Mouse (Mus musculus) G1E (cell line): ENCODE data around the gene Gm10134. TPM values are rescaled to one million over a fixed set of nuclear protein-coding genes. Genes with fewer than 3 reads are reported as not detected.

ENCODE experiments used
- ATAC-seq: 2 replicates; pipeline ENCODE4 v1.8.0; 2016; ENCODE audit warnings: mild to moderate bottlenecking; ENCODE audit not compliant: insufficient number of reproducible peaks, poor library complexity, low FRiP score, severe bottlenecking; ENCODE audit errors: extremely low read depth
- DNase-seq: peaks from one replicate; pipeline ENCODE4 v3.0.0; 2012; ENCODE audit warnings: low spot score
- H3K27me3 ChIP-seq: 2 replicates; pipeline ENCODE4 v1.6.1; 2012; ENCODE audit warnings: mild to moderate bottlenecking, low read length, inconsistent platforms; ENCODE audit not compliant: insufficient read depth
- H3K36me3 ChIP-seq: replicated peaks from 2 replicates; pipeline ENCODE3; 2012; ENCODE audit warnings: mild to moderate bottlenecking, inconsistent platforms
- H3K4me1 ChIP-seq: 2 replicates; pipeline ENCODE4 v1.6.1; 2012; ENCODE audit warnings: low read depth, low read length, inconsistent platforms, mixed read lengths; ENCODE audit not compliant: insufficient read depth
- H3K4me3 ChIP-seq: 2 replicates; pipeline ENCODE4 v1.5.1; 2012; ENCODE audit warnings: low read depth, mild to moderate bottlenecking, inconsistent platforms, low read length, moderate library complexity, mixed read lengths
- H3K9me3 ChIP-seq: replicated peaks from 2 replicates; pipeline ENCODE4 v1.6.1; 2012; ENCODE audit warnings: inconsistent platforms
- CTCF ChIP-seq: IDR thresholded peaks from 2 replicates; pipeline ENCODE4 v1.5.1; 2012; ENCODE audit warnings: low read depth, low read length, inconsistent platforms, mixed read lengths
- GATA1 ChIP-seq: IDR thresholded peaks from 2 replicates; pipeline ENCODE4 v1.6.1; 2012; ENCODE audit warnings: borderline replicate concordance, low read length, inconsistent platforms, mixed read lengths
- GATA2 ChIP-seq: IDR thresholded peaks from 2 replicates; pipeline ENCODE4 v1.6.1; 2012; ENCODE audit warnings: low read depth, low read length, inconsistent platforms, borderline replicate concordance
- POLR2AphosphoS5 ChIP-seq: IDR thresholded peaks from 2 replicates; pipeline ENCODE4 v1.6.1; 2012; ENCODE audit warnings: low read depth, low read length, inconsistent platforms; ENCODE audit not compliant: insufficient replicate concordance
- TAL1 ChIP-seq: conservative IDR thresholded peaks from 2 replicates; pipeline ENCODE4 v1.6.1; 2012; ENCODE audit warnings: low read depth, low read length, inconsistent platforms, mixed read lengths
- polyA plus RNA-seq: library from polyadenylated mRNA; stranded (reverse); fragments of >175 nt; gene quantifications from 2 replicates; pipeline ENCODE4 v1.2.3, GENCODE M21; 2012
- total RNA-seq, 2 experiments: library from RNA; stranded (forward) in 1 of 2; stranded (reverse) in 1 of 2; fragments of 200-1000 nt in 1 of 2; fragments of >200 nt in 1 of 2; fragmentation: Nextera tagmentation in 1 of 2; gene quantifications; 2 replicates each; pipeline ENCODE4 v1.2.3; 2014 to 2017

Gene Gm10134
- total and polyA plus RNA-seq, 3 experiments, result not detected

GRCm38 (mm10) chr2:28522166-28522565 lies 16.3 kb downstream of the Gm10134 start:
- peaks cover 30% of the 10 kb centered on the region; the same call in 1 of the 2 replicates for H3K27me3 ChIP-seq
- H3K4me1 ChIP-seq, result peaks cover 10% of the 10 kb centered on the region

GRCm38 (mm10) chr2:28523643-28524117 lies 17.8 kb downstream of the Gm10134 start:
- DNase-seq (no peak), ATAC-seq (no peak)
- TF ChIP-seq CTCF (no peak), GATA1 (no peak), TAL1 (no peak), POLR2AphosphoS5 (no peak), GATA2 (no peak)
- Histone ChIP-seq H3K36me3 (no peaks in the 10 kb centered on the region), H3K27me3 (peaks cover 41% of the 10 kb centered on the region), H3K9me3 (no peaks in the 10 kb centered on the region), H3K4me3 (no peak overlapping the region), H3K4me1 (peaks cover 5% of the 10 kb centered on the region)

More at GRCm38 (mm10) chr2:28522166-28522565, 16.3 kb downstream of the Gm10134 start:
- Histone ChIP-seq H3K4me3 (no peak overlapping the region), H3K36me3 (no peaks in the 10 kb centered on the region), H3K9me3 (no peaks in the 10 kb centered on the region)
- DNase-seq (no peak), ATAC-seq (no peak)
- TF ChIP-seq TAL1 (no peak), GATA1 (no peak), GATA2 (no peak), POLR2AphosphoS5 (no peak), CTCF (no peak)

DNA sequence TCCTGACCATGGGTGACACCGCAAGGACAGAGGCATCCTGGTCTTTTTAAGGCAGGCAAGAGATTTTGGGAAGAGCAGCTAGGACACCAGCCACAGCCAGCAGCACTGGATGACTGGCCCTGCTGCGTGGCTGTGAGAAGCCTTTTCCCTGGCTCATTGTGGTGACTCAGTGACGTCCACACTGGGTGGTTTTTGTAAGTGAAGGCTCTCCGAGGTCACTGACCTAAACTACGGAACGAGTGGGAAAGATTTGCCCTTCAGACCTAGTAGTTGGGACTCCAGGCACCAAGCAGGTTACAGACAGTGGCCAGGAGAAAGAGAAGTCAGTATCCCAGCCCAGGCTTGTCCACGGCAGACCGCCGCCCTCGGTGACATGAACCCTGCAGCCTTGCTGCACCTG lies 18.5 kb downstream of the Gm10134 start:
- no peak for ATAC-seq
- no peak for TF ChIP-seq GATA2
- TF ChIP-seq TAL1, result no peak
- TF ChIP-seq CTCF, result no peak
- no peak for TF ChIP-seq POLR2AphosphoS5
- TF ChIP-seq GATA1, result no peak
- peaks cover 5% of the 10 kb centered on the region for H3K4me1 ChIP-seq

GRCm38 (mm10) chr2:28525219-28525942 lies 19.5 kb downstream of the Gm10134 start:
- TF ChIP-seq GATA2 (no peak), CTCF (no peak), GATA1 (no peak), POLR2AphosphoS5 (no peak), TAL1 (no peak)
- DNase-seq (no peak), ATAC-seq (peak; percentile 15; the same call in 1 of the 2 replicates)
- Histone ChIP-seq H3K27me3 (peaks cover 47% of the 10 kb centered on the region), H3K36me3 (no peaks in the 10 kb centered on the region), H3K4me3 (no peak overlapping the region), H3K4me1 (peaks cover 5% of the 10 kb centered on the region), H3K9me3 (no peaks in the 10 kb centered on the region)

More for the DNA sequence above, 18.5 kb downstream of the Gm10134 start:
- Histone ChIP-seq H3K9me3 (no peaks in the 10 kb centered on the region), H3K27me3 (peaks cover 43% of the 10 kb centered on the region), H3K36me3 (no peaks in the 10 kb centered on the region), H3K4me3 (no peak overlapping the region)
- DNase-seq, result no peak

- Histone ChIP-seq H3K4me3 (no peak overlapping the region), H3K27me3 (peaks cover 43% of the 10 kb centered on the region), H3K4me1 (peaks cover 5% of the 10 kb centered on the region), H3K36me3 (no peaks in the 10 kb centered on the region), H3K9me3 (no peaks in the 10 kb centered on the region)
- no peak for DNase-seq
- ATAC-seq, result no peak
- no peak for TF ChIP-seq GATA2
- TF ChIP-seq POLR2AphosphoS5, result no peak
Observed at GRCm38 (mm10) chr2:28525943-28526876, 20.3 kb downstream of the Gm10134 start.
